Mouse (Mus musculus): Measurements from ENCODE around the gene Pecam1.

GRCm38 (mm10) chr11:106688375-106688774 lies 62.1 kb downstream of the Pecam1 start:
- TF ChIP-seq CTCF (IDR thresholded peaks at IDR 0.05; ENCODE audit: extremely low read depth, insufficient read length, insufficient replicate concordance, low read depth, low read length) = no peak
- TF ChIP-seq POLR2A (IDR thresholded peaks at IDR 0.05; ENCODE audit: low read depth, low read length) = no peak

Data from small intestine, adult 2 months (tissue).